8 mouse cellular contexts compared by ENCODE assay signal in the genomic region with DNA sequence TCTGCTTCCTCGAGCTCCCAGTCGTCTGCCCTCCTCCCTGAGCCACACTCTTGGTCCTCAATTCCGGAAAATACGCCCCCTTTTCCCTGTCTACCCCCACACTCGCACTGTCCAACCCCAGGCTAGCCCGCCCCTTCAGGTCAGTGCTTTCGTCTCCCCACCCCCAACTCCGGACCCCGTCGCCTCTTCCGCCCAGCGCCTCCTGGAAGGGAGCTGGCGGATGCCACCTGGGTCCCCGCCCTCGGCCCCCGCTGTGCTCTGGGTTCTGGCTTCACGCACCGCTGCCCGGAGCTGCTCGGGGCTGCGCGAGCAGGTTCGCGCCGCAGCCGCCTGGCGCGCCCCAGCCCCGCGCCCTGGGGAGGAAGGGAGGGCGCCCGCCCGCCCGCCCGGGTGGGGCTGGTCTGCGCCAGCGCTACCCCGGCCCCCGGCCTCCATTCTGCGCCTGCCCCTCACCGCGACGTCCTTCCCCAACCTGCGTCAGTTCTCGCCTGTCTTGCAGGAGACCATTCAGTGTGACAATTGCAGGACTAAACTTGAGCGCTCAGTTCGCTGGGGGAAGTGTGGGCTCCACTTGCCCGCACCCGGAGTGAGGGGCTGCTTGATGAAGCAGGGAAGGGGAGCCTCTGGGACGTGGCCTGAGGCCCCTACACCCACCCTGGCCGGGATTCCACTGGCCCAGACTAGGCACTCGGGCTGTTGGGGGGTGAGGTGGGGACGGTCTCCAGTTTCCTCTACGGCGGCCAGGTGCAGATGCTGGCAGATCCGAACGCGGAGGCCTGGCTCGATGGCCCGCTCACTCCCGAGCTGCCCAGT. TPM values are rescaled to one million over a fixed set of nuclear protein-coding genes. Genes with fewer than 3 reads are reported as not detected.
DNase-seq lines count a peak whose midpoint lies in the region; ATAC-seq and TF ChIP-seq lines count a peak whose summit lies in the region.
"Had no signal": no experiment of that assay in that cellular context is flagged by ENCODE, and none has a peak within 500 bp of the region (broad histone marks: within the 10 kb centered on the region; RNA-seq: fewer than 3 reads in every experiment).

No protein-coding gene starts in this region.

- peak overlapping the region; percentile 69 for H3K9ac ChIP-seq in limb, embryonic 12.5 days (replicated peaks)
- H3K9ac ChIP-seq in midbrain, embryonic 11.5 days (ENCODE audit: low read length) = peak overlapping the region; percentile 51

- peak; percentile 41 for ATAC-seq in G1E (ENCODE audit: extremely low read depth, insufficient number of reproducible peaks, low FRiP score, poor library complexity, severe bottlenecking)
- peak; percentile 44 for ATAC-seq in limb, embryonic 12.5 days (ENCODE audit: insufficient number of reproducible peaks, insufficient read depth, low FRiP score, low TSS enrichment, low read depth)
- peak; percentile 33 for ATAC-seq in midbrain, embryonic 11.5 days (ENCODE audit: low FRiP score)

- peak overlapping the region; percentile 98 for H3K4me2 ChIP-seq in limb, embryonic 12.5 days
- H3K4me2 ChIP-seq in midbrain, embryonic 11.5 days = peak overlapping the region; percentile 84

- no peak for TF ChIP-seq CTCF in G1E (IDR thresholded peaks at IDR 0.05; ENCODE audit: low read depth, low read length)

- H3K27ac ChIP-seq in forebrain, embryonic 10.5 days = peak overlapping the region; percentile 71
- peak overlapping the region; percentile 84 for H3K27ac ChIP-seq in limb, embryonic 12.5 days
- no peak overlapping the region for H3K27ac ChIP-seq in midbrain, embryonic 11.5 days (ENCODE audit: low read depth, low read length)

- peaks cover 7% of the 10 kb centered on the region for H3K36me3 ChIP-seq in G1E (replicated peaks)
- no peaks in the 10 kb centered on the region for H3K36me3 ChIP-seq in forebrain, embryonic 10.5 days (replicated peaks)
- H3K36me3 ChIP-seq in limb, embryonic 12.5 days = no peaks in the 10 kb centered on the region
- no peaks in the 10 kb centered on the region for H3K36me3 ChIP-seq in midbrain, embryonic 11.5 days (ENCODE audit: control insufficient read depth, insufficient read depth, low read length)

- DNase-seq in G1E (ENCODE audit: low spot score) = peak; percentile 53
- DNase-seq in brain, adult 2 months (ENCODE audit: low read depth, low spot score) = peak; percentile 44
- DNase-seq in forebrain, embryonic 10.5 days (ENCODE audit: extremely low spot score, low spot score) = peak; percentile 43
- peak; percentile 57 for DNase-seq in heart, postnatal 4 days
- DNase-seq in midbrain, embryonic 11.5 days (ENCODE audit: low spot score, missing footprints) = peak; percentile 91
- peak; percentile 69 to 74 for DNase-seq in spleen, postnatal 14 days (ENCODE audit: low spot score in 2 of 2)

- H3K27me3 ChIP-seq in G1E (ENCODE audit: insufficient read depth, low read length) = peaks cover 16% of the 10 kb centered on the region
- H3K27me3 ChIP-seq in forebrain, embryonic 10.5 days (ENCODE audit: poor library complexity, severe bottlenecking) = peaks cover 59% of the 10 kb centered on the region
- peaks cover 27% of the 10 kb centered on the region for H3K27me3 ChIP-seq in limb, embryonic 12.5 days
- H3K27me3 ChIP-seq in midbrain, embryonic 11.5 days (ENCODE audit: control insufficient read depth, insufficient read depth, low read length) = peaks cover 25% of the 10 kb centered on the region

- H3K4me1 ChIP-seq in G1E (ENCODE audit: insufficient read depth, low read depth, low read length) = peaks cover 65% of the 10 kb centered on the region
- peaks cover 34% of the 10 kb centered on the region for H3K4me1 ChIP-seq in forebrain, embryonic 10.5 days
- H3K4me1 ChIP-seq in limb, embryonic 12.5 days (replicated peaks) = peaks cover 27% of the 10 kb centered on the region
- peaks cover 19% of the 10 kb centered on the region for H3K4me1 ChIP-seq in midbrain, embryonic 11.5 days (ENCODE audit: control insufficient read depth, insufficient read depth, low read length)

- H3K4me3 ChIP-seq in G1E (ENCODE audit: low read depth, low read length) = peak overlapping the region; percentile 85
- H3K4me3 ChIP-seq in forebrain, embryonic 10.5 days = peak overlapping the region; percentile 68
- peak overlapping the region; percentile 74 for H3K4me3 ChIP-seq in limb, embryonic 12.5 days (replicated peaks)
- H3K4me3 ChIP-seq in midbrain, embryonic 11.5 days (ENCODE audit: low read depth, low read length) = peak overlapping the region; percentile 52

- H3K9me3 ChIP-seq in G1E (replicated peaks) = no peaks in the 10 kb centered on the region
- no peaks in the 10 kb centered on the region for H3K9me3 ChIP-seq in forebrain, embryonic 10.5 days
- no peaks in the 10 kb centered on the region for H3K9me3 ChIP-seq in limb, embryonic 12.5 days
- H3K9me3 ChIP-seq in midbrain, embryonic 11.5 days (ENCODE audit: control insufficient read depth, low read length) = no peaks in the 10 kb centered on the region

- under 1% methylated on average over 60 of the region's 61 CpGs for WGBS in forebrain, embryonic 10.5 days
- under 1% methylated on average over 56 of the region's 61 CpGs for WGBS in limb, embryonic 12.5 days
- under 1% methylated on average over 59 of the region's 61 CpGs for WGBS in midbrain, embryonic 11.5 days

RNA-seq across cellular contexts. Expression of a gene that starts 1.4 kb away (rescaled TPM):
- total RNA-seq in G1E (2014; fragmentation: Nextera tagmentation) (11.9 and 17.8 TPM in 2 replicates), G1E (2017) (10.7 and 11.6 TPM in 2 replicates)
- polyA plus RNA-seq in G1E (2012) = 57.0 and 73.2 TPM in 2 replicates
- 1.9 and 2.2 TPM in 2 replicates for polyA plus RNA-seq in forebrain, embryonic 10.5 days (2016; fragmentation: Nextera tagmentation; extraction: Ambion mirVana)
- total RNA-seq in heart, postnatal 4 days (2021) = 10 to 100 TPM; 50.3 to 53.1 TPM
- polyA plus RNA-seq in limb, embryonic 12.5 days (2016; fragmentation: Nextera tagmentation; extraction: Ambion mirVana) = 8.6 and 8.8 TPM in 2 replicates
- 1.4 and 2.1 TPM in 2 replicates for polyA plus RNA-seq in midbrain, embryonic 11.5 days (2014; fragmentation: Nextera tagmentation; extraction: Ambion mirVana)

RNA-seq across cellular contexts. Expression of a gene that starts 11.6 kb away (rescaled TPM):
- total RNA-seq in G1E (2014; fragmentation: Nextera tagmentation) = not detected in 2 replicates
- total RNA-seq in G1E (2017) = not detected in 2 replicates
- not detected in 2 replicates for polyA plus RNA-seq in G1E (2012)
- not detected in 2 replicates for polyA plus RNA-seq in forebrain, embryonic 10.5 days (2016; fragmentation: Nextera tagmentation; extraction: Ambion mirVana)
- total RNA-seq in heart, postnatal 4 days (2021) = not detected
- polyA plus RNA-seq in limb, embryonic 12.5 days (2016; fragmentation: Nextera tagmentation; extraction: Ambion mirVana) = not detected in 2 replicates
- not detected in 2 replicates for polyA plus RNA-seq in midbrain, embryonic 11.5 days (2014; fragmentation: Nextera tagmentation; extraction: Ambion mirVana)
- total RNA-seq: left cerebral cortex, postnatal 10 days had no signal

RNA-seq across cellular contexts. Expression of a gene that starts 43.7 kb away (rescaled TPM):
- not detected in 2 replicates for total RNA-seq in G1E (2014; fragmentation: Nextera tagmentation)
- total RNA-seq in G1E (2017) = 1.2 TPM in 1 of 2 replicates, not detected in the other
- 3.4 and 3.5 TPM in 2 replicates for polyA plus RNA-seq in G1E (2012)
- polyA plus RNA-seq in forebrain, embryonic 10.5 days (2016; fragmentation: Nextera tagmentation; extraction: Ambion mirVana) = 0.70 and 0.90 TPM in 2 replicates
- 1 to 10 TPM; 1.8 to 2.1 TPM for total RNA-seq in heart, postnatal 4 days (2021)
- polyA plus RNA-seq in limb, embryonic 12.5 days (2016; fragmentation: Nextera tagmentation; extraction: Ambion mirVana) = 1.6 TPM in 1 of 2 replicates, not detected in the other
- 0.72 and 2.1 TPM in 2 replicates for polyA plus RNA-seq in midbrain, embryonic 11.5 days (2014; fragmentation: Nextera tagmentation; extraction: Ambion mirVana)

RNA-seq across cellular contexts. Expression of a gene that starts 44.0 kb away (rescaled TPM):
- not detected in 2 replicates for total RNA-seq in G1E (2014; fragmentation: Nextera tagmentation)
- 0.12 and 0.71 TPM in 2 replicates for total RNA-seq in G1E (2017)
- polyA plus RNA-seq in G1E (2012) = 0.21 and 0.44 TPM in 2 replicates
- 0.14 and 0.22 TPM in 2 replicates for polyA plus RNA-seq in forebrain, embryonic 10.5 days (2016; fragmentation: Nextera tagmentation; extraction: Ambion mirVana)
- 1 to 10 TPM in 1 of 2 experiments, under 1 TPM in 1; 0.98 to 1.1 TPM for total RNA-seq in heart, postnatal 4 days (2021)
- polyA plus RNA-seq in limb, embryonic 12.5 days (2016; fragmentation: Nextera tagmentation; extraction: Ambion mirVana) = 0.42 and 0.54 TPM in 2 replicates
- 1.7 and 2.3 TPM in 2 replicates for polyA plus RNA-seq in midbrain, embryonic 11.5 days (2014; fragmentation: Nextera tagmentation; extraction: Ambion mirVana)

RNA-seq across cellular contexts. Expression of a gene that starts 49.4 kb away (rescaled TPM):
- total RNA-seq in G1E (2014; fragmentation: Nextera tagmentation) (1.5 and 2.1 TPM in 2 replicates), G1E (2017) (1.6 and 2.1 TPM in 2 replicates)
- polyA plus RNA-seq in G1E (2012) = 2.0 and 3.0 TPM in 2 replicates
- polyA plus RNA-seq in forebrain, embryonic 10.5 days (2016; fragmentation: Nextera tagmentation; extraction: Ambion mirVana) = 7.5 and 8.6 TPM in 2 replicates
- 1 to 10 TPM; 5.2 to 6.0 TPM for total RNA-seq in heart, postnatal 4 days (2021)
- polyA plus RNA-seq in limb, embryonic 12.5 days (2016; fragmentation: Nextera tagmentation; extraction: Ambion mirVana) = 8.9 TPM in 2 replicates
- 7.0 and 9.3 TPM in 2 replicates for polyA plus RNA-seq in midbrain, embryonic 11.5 days (2014; fragmentation: Nextera tagmentation; extraction: Ambion mirVana)
